Mouse (Mus musculus) hindbrain, embryonic 10.5 days (tissue): Measurements from ENCODE around the gene Dmkn. TPM values are rescaled to one million over a fixed set of nuclear protein-coding genes. Genes with fewer than 3 reads are reported as not detected.

Experiments
- DNase-seq: peaks from one replicate; pipeline ENCODE4 v3.0.0-alpha.2; 2017; ENCODE audit warnings: low spot score
- H3K27ac ChIP-seq: fragments of 300-500 bp; sonication (generic); 2 replicates; pipeline ENCODE4 v1.5.1; 2016; ENCODE audit warnings: mild to moderate bottlenecking, moderate library complexity
- H3K27me3 ChIP-seq: fragments of 300-500 bp; sonication (generic); 2 replicates; pipeline ENCODE4 v1.6.1; 2016; ENCODE audit warnings: mild to moderate bottlenecking; ENCODE audit not compliant: poor library complexity, insufficient read depth, severe bottlenecking
- H3K36me3 ChIP-seq: fragments of 300-500 bp; sonication (generic); 2 replicates; pipeline ENCODE4 v1.6.1; 2016; ENCODE audit warnings: mild to moderate bottlenecking, moderate library complexity
- H3K4me1 ChIP-seq: fragments of 300-500 bp; sonication (generic); replicated peaks from 2 replicates; pipeline ENCODE4 v1.6.1; 2016; ENCODE audit warnings: mild to moderate bottlenecking
- H3K4me3 ChIP-seq: fragments of 300-500 bp; sonication (generic); 2 replicates; pipeline ENCODE4 v1.5.1; 2016; ENCODE audit warnings: mild to moderate bottlenecking, moderate library complexity
- H3K9me3 ChIP-seq: fragments of 300-500 bp; sonication (generic); 2 replicates; pipeline ENCODE4 v1.6.1; 2016; ENCODE audit warnings: mild to moderate bottlenecking, moderate library complexity
- WGBS: fragments of 180-500 bp; shearing (Covaris S2); methylation state at CpG from one replicate; pipeline ENCODE4 v1.1.7; 2016; 5-methylcytosine and 5-hydroxymethylcytosine counted together
- polyA plus RNA-seq: library from polyadenylated mRNA; unstranded; fragments of >200 nt; fragmentation: Nextera tagmentation; extraction: Ambion mirVana; gene quantifications from 2 replicates; pipeline ENCODE4 v1.2.1, GENCODE M21; 2016

Dmkn gene
- polyA plus RNA-seq, 1 experiment from 2014 or later, result 0.59 TPM

GRCm38 (mm10) chr7:30777081-30777579 is 13.6 kb downstream of the Dmkn start:
- no peak for DNase-seq
- WGBS, result 38% methylated on average over 7 of the region's 7 CpGs

GRCm38 (mm10) chr7:30777911-30778310 is 14.4 kb downstream of the Dmkn start:
- no peaks in the 10 kb centered on the region for H3K4me1 ChIP-seq
- H3K36me3 ChIP-seq, result no peaks in the 10 kb centered on the region
- H3K9me3 ChIP-seq, result no peaks in the 10 kb centered on the region
- no peak for DNase-seq
- H3K27me3 ChIP-seq, result no peaks in the 10 kb centered on the region
- H3K27ac ChIP-seq, result no peak overlapping the region
- 78% methylated on average over 1 of the region's 1 CpGs for WGBS
- H3K4me3 ChIP-seq, result no peak overlapping the region

More at GRCm38 (mm10) chr7:30777081-30777579, 13.6 kb downstream of the Dmkn start:
- Histone ChIP-seq H3K27me3 (no peaks in the 10 kb centered on the region), H3K36me3 (no peaks in the 10 kb centered on the region), H3K4me1 (no peaks in the 10 kb centered on the region), H3K4me3 (no peak overlapping the region), H3K27ac (no peak overlapping the region), H3K9me3 (no peaks in the 10 kb centered on the region)

- H3K4me3 ChIP-seq, result no peak overlapping the region
- H3K27me3 ChIP-seq, result no peaks in the 10 kb centered on the region
- no peak for DNase-seq
- no peaks in the 10 kb centered on the region for H3K9me3 ChIP-seq
- H3K4me1 ChIP-seq, result no peaks in the 10 kb centered on the region
- H3K36me3 ChIP-seq, result no peaks in the 10 kb centered on the region
- WGBS, result 78% methylated on average over 4 of the region's 4 CpGs
- H3K27ac ChIP-seq, result no peak overlapping the region
Measured at GRCm38 (mm10) chr7:30781792-30782191, 18.2 kb downstream of the Dmkn start.

GRCm38 (mm10) chr7:30782658-30783057 is 19.1 kb downstream of the Dmkn start:
- Histone ChIP-seq H3K27me3 (no peaks in the 10 kb centered on the region), H3K4me3 (no peak overlapping the region), H3K27ac (no peak overlapping the region), H3K4me1 (no peaks in the 10 kb centered on the region), H3K9me3 (no peaks in the 10 kb centered on the region), H3K36me3 (no peaks in the 10 kb centered on the region)
- WGBS, result 82% methylated on average over 3 of the region's 3 CpGs
- no peak for DNase-seq

GRCm38 (mm10) chr7:30785154-30785553 is 21.6 kb downstream of the Dmkn start:
- 69% methylated on average over 1 of the region's 1 CpGs for WGBS
- H3K36me3 ChIP-seq, result no peaks in the 10 kb centered on the region
- no peak for DNase-seq

GRCm38 (mm10) chr7:30785721-30786546 is 22.4 kb downstream of the Dmkn start:
- H3K27me3 ChIP-seq, result no peaks in the 10 kb centered on the region
- no peak overlapping the region for H3K4me3 ChIP-seq
- H3K4me1 ChIP-seq, result 0 out of 2 replicates have a peak, but pooled peaks cover 2% of the 10 kb centered on the region
- H3K36me3 ChIP-seq, result no peaks in the 10 kb centered on the region
- 74% methylated on average over 13 of the region's 13 CpGs for WGBS
- no peak for DNase-seq
- no peaks in the 10 kb centered on the region for H3K9me3 ChIP-seq
- no peak overlapping the region for H3K27ac ChIP-seq

More at GRCm38 (mm10) chr7:30785154-30785553, 21.6 kb downstream of the Dmkn start:
- Histone ChIP-seq H3K9me3 (no peaks in the 10 kb centered on the region), H3K27me3 (no peaks in the 10 kb centered on the region), H3K4me1 (0 out of 2 replicates have a peak, but pooled peaks cover 2% of the 10 kb centered on the region), H3K27ac (no peak overlapping the region), H3K4me3 (no peak overlapping the region)

GRCm38 (mm10) chr7:30787377-30788022 is 23.9 kb downstream of the Dmkn start, which contains the start of gene Krtdap:
TSS of gene Krtdap (plus strand) at chr7:30787896.
- H3K36me3 ChIP-seq, result no peaks in the 10 kb centered on the region
- no peak for DNase-seq
- H3K4me1 ChIP-seq, result 0 out of 2 replicates have a peak, but pooled peaks cover 2% of the 10 kb centered on the region
- no peak within 1 kb of the TSS for H3K4me3 ChIP-seq
- H3K27ac ChIP-seq, result no peak within 1 kb of the TSS
- H3K27me3 ChIP-seq, result no peaks in the 10 kb centered on the region
- WGBS, result 51% methylated on average over 15 of the region's 15 CpGs
- H3K9me3 ChIP-seq, result no peaks in the 10 kb centered on the region

- 0 out of 2 replicates have a peak, but pooled peaks cover 2% of the 10 kb centered on the region for H3K4me1 ChIP-seq
- DNase-seq, result no peak
- no peaks in the 10 kb centered on the region for H3K9me3 ChIP-seq
- no peaks in the 10 kb centered on the region for H3K27me3 ChIP-seq
- no peaks in the 10 kb centered on the region for H3K36me3 ChIP-seq
- no peak overlapping the region for H3K4me3 ChIP-seq
- 77% methylated on average over 10 of the region's 10 CpGs for WGBS
- H3K27ac ChIP-seq, result no peak overlapping the region
Measured at GRCm38 (mm10) chr7:30790141-30790540, 26.6 kb downstream of the Dmkn start.

GRCm38 (mm10) chr7:30791921-30792320 is 28.4 kb downstream of the Dmkn start:
- no peaks in the 10 kb centered on the region for H3K27me3 ChIP-seq
- no peak overlapping the region for H3K27ac ChIP-seq
- H3K4me1 ChIP-seq, result 0 out of 2 replicates have a peak, but pooled peaks cover 2% of the 10 kb centered on the region
- DNase-seq, result no peak
- H3K4me3 ChIP-seq, result no peak overlapping the region
- no peaks in the 10 kb centered on the region for H3K9me3 ChIP-seq
- no peaks in the 10 kb centered on the region for H3K36me3 ChIP-seq
- WGBS, result 27% methylated on average over 9 of the region's 9 CpGs

- H3K27ac ChIP-seq, result no peak overlapping the region
Measured at GRCm38 (mm10) chr7:30794921-30795320, 31.4 kb downstream of the Dmkn start.

GRCm38 (mm10) chr7:30796790-30797189 is 33.2 kb downstream of the Dmkn start:
- Histone ChIP-seq H3K27me3 (no peaks in the 10 kb centered on the region), H3K27ac (no peak overlapping the region), H3K4me1 (no peaks in the 10 kb centered on the region), H3K9me3 (peaks cover 16% of the 10 kb centered on the region; the same call in 1 of the 2 replicates), H3K4me3 (no peak overlapping the region), H3K36me3 (no peaks in the 10 kb centered on the region)
- 89% methylated on average over 1 of the region's 1 CpGs for WGBS
- no peak for DNase-seq

More at GRCm38 (mm10) chr7:30794921-30795320, 31.4 kb downstream of the Dmkn start:
- Histone ChIP-seq H3K4me1 (no peaks in the 10 kb centered on the region), H3K4me3 (no peak overlapping the region), H3K36me3 (no peaks in the 10 kb centered on the region), H3K9me3 (0 out of 2 replicates have a peak, but pooled peaks cover 9% of the 10 kb centered on the region), H3K27me3 (no peaks in the 10 kb centered on the region)
- DNase-seq, result no peak

GRCm38 (mm10) chr7:30800653-30801052 is 37.1 kb downstream of the Dmkn start:
- Histone ChIP-seq H3K9me3 (peaks cover 16% of the 10 kb centered on the region; the same call in 1 of the 2 replicates), H3K4me3 (no peak overlapping the region), H3K27me3 (no peaks in the 10 kb centered on the region), H3K36me3 (no peaks in the 10 kb centered on the region), H3K4me1 (no peaks in the 10 kb centered on the region), H3K27ac (no peak overlapping the region)
- no peak for DNase-seq

- no peaks in the 10 kb centered on the region for H3K36me3 ChIP-seq
- WGBS, result 92% methylated on average over 3 of the region's 3 CpGs
- peaks cover 16% of the 10 kb centered on the region; the same call in 1 of the 2 replicates for H3K9me3 ChIP-seq
- H3K27ac ChIP-seq, result no peak overlapping the region
- no peaks in the 10 kb centered on the region for H3K27me3 ChIP-seq
- no peaks in the 10 kb centered on the region for H3K4me1 ChIP-seq
- DNase-seq, result no peak
- no peak overlapping the region for H3K4me3 ChIP-seq
Measured at GRCm38 (mm10) chr7:30803256-30803655, 39.7 kb downstream of the Dmkn start.
